Mouse (Mus musculus) embryonic fibroblast, embryonic 13.5 days (primary cell): ENCODE results near the gene Aldh1b1. TPM values are rescaled to one million over a fixed set of nuclear protein-coding genes. Genes with fewer than 3 reads are reported as not detected.

Source experiments
- H3K27ac ChIP-seq: 2 replicates; pipeline ENCODE4 v1.5.1; 2012; ENCODE audit warnings: low read length, control low read depth, inconsistent platforms; ENCODE audit not compliant: insufficient read depth
- H3K4me1 ChIP-seq: 2 replicates; pipeline ENCODE4 v1.6.1; 2011; ENCODE audit warnings: low read length; ENCODE audit not compliant: control insufficient read depth, insufficient read depth
- H3K4me3 ChIP-seq: 2 replicates; pipeline ENCODE4 v1.5.1; 2011; ENCODE audit warnings: mild to moderate bottlenecking, control low read depth, low read length; ENCODE audit not compliant: insufficient read depth
- CTCF ChIP-seq: IDR thresholded peaks from 2 replicates; pipeline ENCODE4 v1.5.1; 2011; ENCODE audit warnings: mild to moderate bottlenecking, control low read depth, low read length, moderate library complexity, borderline replicate concordance; ENCODE audit not compliant: insufficient read depth
- POLR2A ChIP-seq: IDR thresholded peaks from 2 replicates; pipeline ENCODE4 v1.6.1; 2011; ENCODE audit warnings: low read depth, mild to moderate bottlenecking, control low read depth, low read length, moderate library complexity
- polyA plus RNA-seq: library from polyadenylated mRNA; stranded (reverse); fragments of >200 nt; gene quantifications from 2 replicates; pipeline ENCODE4 v1.2.4, GENCODE M21; 2011; ENCODE audit warnings: low read depth; ENCODE audit not compliant: missing spikeins, insufficient read length

The Aldh1b1 gene
- polyA plus RNA-seq, 1 experiment = 2.2 TPM

DNA sequence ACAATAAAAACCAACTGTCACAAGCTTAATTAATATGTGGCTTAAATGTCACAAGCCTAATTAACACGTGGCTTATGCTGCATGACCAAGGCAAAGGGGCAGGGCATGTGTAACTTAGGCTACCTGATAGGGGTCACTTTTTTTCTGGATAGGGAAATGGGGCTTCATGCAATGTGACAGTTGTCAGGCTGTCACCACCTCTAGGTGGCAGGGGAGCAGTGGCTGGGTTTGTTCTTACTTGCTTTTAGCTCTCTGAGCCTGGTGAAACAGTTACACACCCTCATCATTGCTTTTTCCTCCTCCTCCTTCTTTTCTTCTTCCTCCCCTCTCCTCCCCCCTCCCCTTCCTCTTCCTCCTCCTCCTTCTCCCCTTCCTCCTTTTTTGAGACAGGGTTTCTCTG lies 15.2 kb upstream of the Aldh1b1 start:
- Histone ChIP-seq H3K4me3 (no peak overlapping the region), H3K4me1 (no peaks in the 10 kb centered on the region), H3K27ac (no peak overlapping the region)
- TF ChIP-seq POLR2A (no peak), CTCF (no peak)

DNA sequence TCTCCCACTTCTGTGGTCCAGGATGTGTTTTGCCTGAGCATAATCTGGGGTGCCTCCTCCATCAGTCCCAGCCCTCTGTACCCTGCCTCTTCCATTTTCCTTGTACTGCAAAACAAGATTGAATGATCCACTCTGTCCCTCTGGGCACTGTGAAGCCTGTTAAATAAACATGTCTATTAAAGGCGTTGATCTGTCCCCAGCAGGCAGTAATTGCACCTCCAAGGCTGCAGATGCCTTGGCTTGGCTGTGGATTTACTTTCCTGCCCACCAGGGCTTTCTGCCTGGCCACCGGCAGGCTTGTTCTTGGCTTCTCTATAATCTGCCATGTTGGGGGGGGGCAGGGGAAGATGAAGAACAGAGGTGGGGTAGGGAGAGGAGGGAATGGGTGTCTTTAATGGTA lies 12.9 kb upstream of the Aldh1b1 start:
- Histone ChIP-seq H3K27ac (no peak overlapping the region), H3K4me3 (no peak overlapping the region), H3K4me1 (no peaks in the 10 kb centered on the region)
- TF ChIP-seq POLR2A = no peak

DNA sequence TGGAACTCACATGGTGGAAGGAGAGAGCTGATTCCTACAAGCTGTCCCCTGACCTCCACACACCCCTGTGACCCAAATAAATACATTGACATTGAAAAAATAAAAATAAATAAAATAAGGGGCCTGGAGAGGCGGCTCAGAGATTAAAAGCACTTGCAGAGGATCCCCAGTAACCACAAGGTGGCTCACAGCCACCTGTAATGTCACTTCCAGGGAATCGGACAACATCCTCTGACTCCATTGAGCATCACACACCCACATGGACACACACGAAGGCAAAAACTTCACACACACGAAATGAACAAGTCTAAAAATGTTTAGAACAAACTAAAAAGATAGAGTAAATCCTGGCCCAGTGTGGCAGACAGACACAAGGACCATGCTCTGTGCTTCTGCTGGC lies 12.1 kb upstream of the Aldh1b1 start:
- H3K27ac ChIP-seq = no peak overlapping the region
- TF ChIP-seq POLR2A (no peak), CTCF (no peak)
- no peak overlapping the region for H3K4me3 ChIP-seq
- no peaks in the 10 kb centered on the region for H3K4me1 ChIP-seq

DNA sequence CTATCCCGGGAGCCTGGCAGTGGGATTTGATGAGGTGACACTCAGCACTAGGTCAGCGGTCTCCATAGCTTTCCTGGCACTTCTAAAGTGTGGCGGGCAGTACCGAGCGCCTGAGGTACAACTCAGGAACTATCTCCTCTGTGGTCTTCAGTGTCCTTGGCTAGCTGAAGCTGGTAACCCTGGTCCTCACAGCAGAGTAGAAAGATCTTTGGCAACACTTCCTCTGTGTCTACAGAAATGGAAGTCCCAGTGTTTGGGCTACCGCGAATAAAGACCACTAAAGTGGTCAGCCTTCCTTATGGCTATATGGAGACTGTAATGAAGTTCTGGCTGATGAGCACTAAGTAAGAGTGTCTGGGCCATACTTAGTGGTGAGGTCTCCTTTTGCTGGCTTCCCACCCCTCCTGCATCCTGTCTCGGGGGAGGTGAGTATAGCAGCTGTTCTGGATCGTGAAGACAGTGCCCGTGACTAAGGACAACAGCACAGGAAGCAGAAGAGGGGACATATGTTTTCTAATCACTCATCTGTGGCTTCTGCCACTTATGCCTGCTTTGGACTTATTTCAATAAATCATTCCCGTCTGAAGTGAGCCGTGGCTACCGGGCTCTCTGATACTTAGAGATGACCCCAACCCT lies 10.3 kb upstream of the Aldh1b1 start:
- TF ChIP-seq CTCF (no peak), POLR2A (no peak)
- H3K4me3 ChIP-seq = no peak overlapping the region
- no peaks in the 10 kb centered on the region for H3K4me1 ChIP-seq
- no peak overlapping the region for H3K27ac ChIP-seq

DNA sequence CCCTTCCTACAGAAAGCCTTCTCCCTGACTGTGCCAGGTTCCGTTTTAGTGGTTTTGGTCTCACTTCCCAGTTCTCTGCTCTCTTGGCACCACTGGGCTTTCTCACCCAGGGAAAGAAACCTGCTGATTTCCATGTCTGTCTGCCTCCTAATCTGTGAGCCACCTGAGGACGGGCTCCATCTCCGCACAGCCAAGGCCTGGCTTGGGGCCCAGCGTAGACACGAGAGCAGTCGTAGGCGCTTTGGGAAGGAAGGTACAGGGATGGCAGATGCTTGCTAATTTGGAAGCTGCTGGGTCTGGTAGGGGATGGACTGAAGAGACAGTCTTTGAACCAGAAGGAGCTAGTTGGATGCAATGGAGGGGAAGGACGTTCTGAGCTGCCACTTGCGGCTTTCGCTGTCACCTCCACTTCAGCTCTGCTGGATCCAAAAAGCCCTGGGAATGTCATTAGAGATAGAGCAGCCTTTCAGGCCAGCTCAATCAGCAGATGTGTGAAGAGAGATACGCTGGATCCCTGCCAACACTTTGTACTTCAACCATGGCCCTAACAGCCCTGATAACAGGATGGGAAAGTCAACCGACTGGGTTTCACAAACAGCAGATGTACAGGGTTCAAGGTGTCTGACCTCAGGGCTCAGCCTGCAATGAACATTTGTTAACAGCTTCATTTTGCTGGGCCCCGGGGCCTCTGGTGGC lies 9.4 kb upstream of the Aldh1b1 start:
- H3K4me1 ChIP-seq = no peaks in the 10 kb centered on the region

DNA sequence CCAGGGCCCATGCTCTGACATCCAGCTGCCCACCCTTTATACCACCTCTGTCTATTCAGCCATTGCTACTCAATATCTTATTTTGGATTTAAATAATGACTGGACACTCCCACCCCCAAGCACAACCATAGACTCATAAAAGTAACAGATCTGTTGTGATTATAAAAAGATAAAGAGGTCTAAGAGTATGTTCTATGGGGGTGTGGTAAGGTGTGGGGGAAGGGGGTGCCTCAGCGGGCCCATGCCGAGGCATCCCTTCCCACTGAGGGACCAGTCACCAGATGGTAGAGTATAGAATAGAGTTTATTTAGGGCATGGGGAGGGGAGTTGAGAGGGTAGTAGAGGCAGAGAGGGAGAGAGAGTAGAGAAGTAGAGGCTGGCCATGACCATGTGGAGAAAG lies 8.8 kb upstream of the Aldh1b1 start:
- Histone ChIP-seq H3K27ac (no peak overlapping the region), H3K4me1 (no peaks in the 10 kb centered on the region), H3K4me3 (no peak overlapping the region)
- TF ChIP-seq POLR2A (no peak), CTCF (no peak)

More for the DNA sequence above, 9.4 kb upstream of the Aldh1b1 start:
- no peak overlapping the region for H3K4me3 ChIP-seq
- no peak overlapping the region for H3K27ac ChIP-seq
- TF ChIP-seq POLR2A (no peak), CTCF (no peak)

DNA sequence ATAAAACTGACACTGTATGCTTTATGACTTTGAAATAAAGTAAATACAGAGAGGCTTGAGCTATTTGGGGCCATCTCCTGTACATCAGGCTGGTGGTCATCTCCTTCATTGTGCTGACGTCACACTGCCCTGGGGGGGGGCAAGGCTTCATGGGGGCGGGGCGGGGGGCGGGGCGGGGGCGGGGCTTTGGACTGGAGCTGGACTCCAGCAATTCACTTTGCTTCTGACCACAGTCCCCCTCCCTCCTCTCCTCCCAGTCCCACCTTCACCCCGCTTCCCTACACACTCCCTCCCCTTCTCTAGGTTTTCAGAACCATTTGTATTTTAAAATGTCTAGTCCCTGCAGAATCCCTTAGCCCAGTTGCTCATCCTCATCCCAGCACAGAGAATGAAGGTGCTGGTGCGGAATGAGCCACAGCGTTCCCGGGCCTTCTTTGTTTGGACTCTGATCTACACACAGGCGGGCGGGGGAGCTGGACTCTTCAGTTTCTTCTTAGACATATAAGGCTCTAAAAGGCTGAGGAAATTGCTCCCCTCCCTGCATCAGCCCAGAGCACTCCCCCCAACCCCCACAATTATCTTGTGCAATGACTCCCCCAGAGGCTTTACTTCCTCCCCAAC lies 3.5 kb upstream of the Aldh1b1 start:
- H3K27ac ChIP-seq = no peak overlapping the region
- TF ChIP-seq CTCF = no peak
- TF ChIP-seq POLR2A = no peak
- H3K4me1 ChIP-seq = no peaks in the 10 kb centered on the region
- H3K4me3 ChIP-seq = no peak overlapping the region

DNA sequence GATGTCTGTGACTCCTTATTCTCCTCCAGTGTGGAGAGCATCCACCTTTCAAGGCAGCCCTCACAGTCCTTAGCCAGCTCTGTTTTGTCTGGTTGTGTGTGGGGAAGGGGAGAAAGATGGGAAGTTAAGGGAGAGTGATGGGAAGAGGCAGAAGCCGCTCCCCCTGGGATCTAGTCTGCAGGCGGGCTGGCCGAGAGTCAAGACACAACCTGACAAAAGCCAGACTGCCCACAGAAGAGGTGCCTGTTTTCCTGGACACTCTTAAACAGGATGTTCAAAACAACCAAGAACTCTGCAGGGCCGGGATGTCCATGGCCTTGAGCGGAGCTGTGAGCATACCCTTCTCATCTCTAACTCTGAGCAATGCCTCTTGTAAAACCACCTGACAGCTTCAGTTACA lies 2.1 kb upstream of the Aldh1b1 start:
- Histone ChIP-seq H3K4me1 (no peaks in the 10 kb centered on the region), H3K27ac (no peak overlapping the region), H3K4me3 (no peak overlapping the region)
- no peak for TF ChIP-seq CTCF
- TF ChIP-seq POLR2A = no peak

DNA sequence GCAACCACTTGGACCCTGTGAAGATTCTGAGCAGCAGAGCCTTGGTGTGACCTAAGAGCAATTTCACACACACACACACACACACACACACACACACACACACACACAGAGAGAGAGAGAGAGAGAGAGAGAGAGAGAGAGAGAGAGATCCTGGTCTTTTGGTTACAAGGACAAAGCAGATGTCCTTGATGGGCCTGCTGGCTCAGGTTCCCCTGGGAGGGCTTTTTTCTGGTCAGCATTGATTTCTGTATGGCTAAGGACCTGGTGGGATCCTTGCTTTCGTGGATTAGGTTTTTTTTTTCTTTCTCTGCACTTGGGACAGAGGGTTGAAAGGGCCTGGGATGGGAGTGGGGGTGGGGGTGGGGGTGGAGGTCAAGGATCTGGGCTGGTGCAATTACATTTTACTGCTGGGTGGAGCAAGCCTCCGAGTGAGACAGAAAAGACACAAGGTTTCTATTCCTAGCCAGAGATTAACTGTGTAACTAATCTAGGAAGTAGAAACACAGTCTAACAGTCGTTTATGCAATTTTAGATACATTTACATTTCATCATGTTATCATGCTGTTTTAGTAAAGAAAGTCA lies 1.2 kb downstream of the Aldh1b1 start:
- TF ChIP-seq POLR2A (no peak), CTCF (no peak)
- H3K4me1 ChIP-seq = no peaks in the 10 kb centered on the region
- H3K4me3 ChIP-seq = no peak overlapping the region
- no peak overlapping the region for H3K27ac ChIP-seq

DNA sequence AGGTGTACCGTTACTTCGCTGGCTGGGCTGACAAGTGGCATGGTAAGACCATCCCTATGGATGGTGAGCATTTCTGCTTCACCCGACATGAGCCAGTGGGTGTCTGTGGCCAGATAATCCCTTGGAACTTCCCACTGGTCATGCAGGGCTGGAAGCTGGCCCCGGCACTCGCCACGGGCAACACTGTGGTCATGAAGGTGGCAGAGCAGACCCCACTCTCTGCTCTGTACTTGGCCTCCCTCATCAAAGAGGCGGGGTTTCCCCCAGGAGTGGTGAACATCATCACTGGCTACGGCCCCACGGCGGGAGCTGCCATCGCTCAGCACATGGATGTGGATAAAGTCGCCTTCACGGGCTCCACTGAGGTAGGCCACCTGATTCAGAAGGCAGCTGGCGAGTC lies 4.1 kb downstream of the Aldh1b1 start:
- Histone ChIP-seq H3K27ac (no peak overlapping the region), H3K4me3 (no peak overlapping the region), H3K4me1 (no peaks in the 10 kb centered on the region)
- TF ChIP-seq CTCF (no peak), POLR2A (no peak)
